Mouse (Mus musculus) splenic B cell, adult 2 months (primary cell): ENCODE results near the gene Mylk.

Experiments used
- DNase-seq: peaks from one replicate; pipeline ENCODE4 v3.0.0-alpha.2; 2011; ENCODE audit warnings: low read depth, low spot score
- H3K27me3 ChIP-seq: 2 replicates; pipeline ENCODE4 v1.6.1; 2012; ENCODE audit warnings: mild to moderate bottlenecking, low read length, moderate library complexity, mixed read lengths; ENCODE audit not compliant: control insufficient read depth, poor library complexity, insufficient read depth, severe bottlenecking
- H3K36me3 ChIP-seq: 2 replicates; pipeline ENCODE4 v1.6.1; 2012; ENCODE audit warnings: mild to moderate bottlenecking, low read length, moderate library complexity, mixed read lengths; ENCODE audit not compliant: control insufficient read depth, poor library complexity, insufficient read depth, severe bottlenecking

Gene Mylk

GRCm38 (mm10) chr16:34854066-34854465 is 109.1 kb downstream of the Mylk start:
- Histone ChIP-seq H3K27me3 (no peaks in the 10 kb centered on the region), H3K36me3 (no peaks in the 10 kb centered on the region)
- no peak for DNase-seq

GRCm38 (mm10) chr16:34855136-34855535 is 110.1 kb downstream of the Mylk start:
- DNase-seq = no peak
- H3K36me3 ChIP-seq = no peaks in the 10 kb centered on the region
- H3K27me3 ChIP-seq = no peaks in the 10 kb centered on the region

- Histone ChIP-seq H3K27me3 (no peaks in the 10 kb centered on the region), H3K36me3 (no peaks in the 10 kb centered on the region)
- no peak for DNase-seq
Observed at GRCm38 (mm10) chr16:34855751-34856150, 110.7 kb downstream of the Mylk start.

- DNase-seq = no peak
- Histone ChIP-seq H3K27me3 (no peaks in the 10 kb centered on the region), H3K36me3 (no peaks in the 10 kb centered on the region)
Observed at GRCm38 (mm10) chr16:34857631-34858030, 112.6 kb downstream of the Mylk start.

- H3K36me3 ChIP-seq = no peaks in the 10 kb centered on the region
- no peak for DNase-seq
- H3K27me3 ChIP-seq = no peaks in the 10 kb centered on the region
Observed at GRCm38 (mm10) chr16:34860761-34861160, 115.8 kb downstream of the Mylk start.

- H3K27me3 ChIP-seq = no peaks in the 10 kb centered on the region
- DNase-seq = no peak
- no peaks in the 10 kb centered on the region for H3K36me3 ChIP-seq
Observed at GRCm38 (mm10) chr16:34861744-34862365, 116.8 kb downstream of the Mylk start.

- no peaks in the 10 kb centered on the region for H3K27me3 ChIP-seq
- no peaks in the 10 kb centered on the region for H3K36me3 ChIP-seq
- DNase-seq = no peak
Observed at GRCm38 (mm10) chr16:34865373-34865772, 120.4 kb downstream of the Mylk start.

GRCm38 (mm10) chr16:34867217-34867616 is 122.2 kb downstream of the Mylk start:
- Histone ChIP-seq H3K27me3 (no peaks in the 10 kb centered on the region), H3K36me3 (no peaks in the 10 kb centered on the region)
- peak; percentile 36 for DNase-seq

- no peaks in the 10 kb centered on the region for H3K27me3 ChIP-seq
- H3K36me3 ChIP-seq = no peaks in the 10 kb centered on the region
- no peak for DNase-seq
Observed at GRCm38 (mm10) chr16:34880031-34880778, 135.2 kb downstream of the Mylk start.

- no peaks in the 10 kb centered on the region for H3K27me3 ChIP-seq
- no peaks in the 10 kb centered on the region for H3K36me3 ChIP-seq
- no peak for DNase-seq
Observed at GRCm38 (mm10) chr16:34880815-34881214, 135.8 kb downstream of the Mylk start.

GRCm38 (mm10) chr16:34887037-34887436 is 142.0 kb downstream of the Mylk start:
- DNase-seq = no peak
- no peaks in the 10 kb centered on the region for H3K27me3 ChIP-seq

GRCm38 (mm10) chr16:34894016-34894415 is 149.0 kb downstream of the Mylk start:
- no peaks in the 10 kb centered on the region for H3K27me3 ChIP-seq
- H3K36me3 ChIP-seq = no peaks in the 10 kb centered on the region
- no peak for DNase-seq

More at GRCm38 (mm10) chr16:34887037-34887436, 142.0 kb downstream of the Mylk start:
- no peaks in the 10 kb centered on the region for H3K36me3 ChIP-seq

- no peak for DNase-seq
- Histone ChIP-seq H3K36me3 (no peaks in the 10 kb centered on the region), H3K27me3 (no peaks in the 10 kb centered on the region)
Observed at GRCm38 (mm10) chr16:34895916-34896315, 150.9 kb downstream of the Mylk start.

- DNase-seq = peak; percentile 17
Observed at GRCm38 (mm10) chr16:34896996-34897395, 152.0 kb downstream of the Mylk start.

GRCm38 (mm10) chr16:34898057-34898789 is 153.2 kb downstream of the Mylk start:
- Histone ChIP-seq H3K27me3 (no peaks in the 10 kb centered on the region; the same call in 1 of the 2 replicates), H3K36me3 (no peaks in the 10 kb centered on the region)
- DNase-seq = no peak

More at GRCm38 (mm10) chr16:34896996-34897395, 152.0 kb downstream of the Mylk start:
- no peaks in the 10 kb centered on the region for H3K36me3 ChIP-seq
- no peaks in the 10 kb centered on the region; the same call in 1 of the 2 replicates for H3K27me3 ChIP-seq
